Mouse (Mus musculus) left cerebral cortex, adult 11 months (tissue): ENCODE results near the gene Ggt5.

Experiments
- DNase-seq: peaks from one replicate; pipeline ENCODE4 v3.0.0; 2022; ENCODE audit warnings: low spot score

Ggt5 gene

DNA sequence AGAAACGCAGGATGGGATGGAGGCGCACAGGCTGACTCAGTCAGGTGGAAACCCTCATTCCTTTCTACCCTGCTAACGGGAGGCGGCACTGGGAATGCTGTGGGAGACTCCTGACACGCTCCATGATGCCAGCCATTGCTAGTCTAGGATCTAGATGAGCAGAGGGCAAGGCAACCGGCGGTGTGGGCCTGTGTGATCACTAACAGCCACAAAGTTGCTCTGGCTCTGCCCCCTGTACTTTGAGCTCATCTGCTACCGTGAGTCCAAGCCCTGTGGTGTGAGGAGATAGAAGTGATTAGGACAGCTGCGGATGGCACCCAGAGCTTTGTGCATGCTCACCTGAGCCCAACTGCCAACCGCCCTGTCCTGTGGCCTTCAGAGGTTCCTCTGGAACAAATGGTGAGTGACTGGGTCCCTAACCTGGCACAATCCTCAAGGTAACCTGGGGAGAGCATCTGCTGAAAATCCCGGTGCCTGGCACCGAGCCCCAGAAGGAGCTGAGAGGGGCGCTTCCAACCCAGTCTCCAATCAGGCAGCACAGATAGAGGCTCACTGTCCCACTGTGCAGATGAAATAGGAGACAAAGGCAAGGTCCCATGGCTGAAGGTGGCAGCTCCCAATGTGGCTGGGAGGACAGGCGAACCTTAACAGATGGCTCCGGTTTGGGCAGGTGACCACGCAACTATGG is 62.4 kb downstream of the Ggt5 start:
- DNase-seq = no peak

DNA sequence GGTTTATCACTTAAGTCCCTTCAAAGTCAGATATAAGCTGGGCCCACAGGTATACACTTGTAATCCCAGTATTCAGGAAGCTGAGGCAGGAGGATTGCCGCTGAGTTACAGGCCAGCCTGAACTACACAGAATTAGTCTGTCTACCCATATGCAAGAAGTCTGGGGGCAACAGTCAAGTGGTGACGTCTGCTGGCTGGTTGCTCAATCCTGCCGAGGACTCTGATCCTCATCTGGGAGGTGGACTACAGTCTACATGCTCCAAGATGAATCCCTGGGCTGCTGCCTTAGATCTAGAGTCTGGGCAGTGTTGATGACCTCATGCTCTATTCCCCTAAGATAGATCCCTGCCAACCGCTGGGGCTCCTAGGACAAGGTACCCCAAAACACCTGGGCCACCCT is 64.9 kb downstream of the Ggt5 start:
- no peak for DNase-seq

DNA sequence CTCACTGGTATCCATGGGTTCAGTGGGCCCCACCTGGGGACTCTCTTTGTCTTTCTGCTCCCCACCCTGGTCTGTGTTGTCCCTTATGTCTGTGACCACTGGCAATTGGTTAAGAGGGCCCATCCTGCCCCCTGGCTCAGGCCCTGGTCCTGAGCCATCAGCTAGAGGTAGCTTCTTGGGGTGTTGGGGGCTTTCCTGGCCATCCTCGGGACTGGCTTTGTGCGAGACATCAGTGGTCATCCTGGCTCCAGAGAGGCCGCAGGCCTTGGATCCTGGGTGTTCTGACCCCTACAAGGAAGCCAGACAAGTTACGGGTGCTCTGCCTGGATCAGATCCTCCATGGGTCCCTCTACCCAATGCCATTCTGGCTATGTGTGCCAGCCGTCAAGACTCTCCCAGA is 68.0 kb downstream of the Ggt5 start:
- no peak for DNase-seq

DNA sequence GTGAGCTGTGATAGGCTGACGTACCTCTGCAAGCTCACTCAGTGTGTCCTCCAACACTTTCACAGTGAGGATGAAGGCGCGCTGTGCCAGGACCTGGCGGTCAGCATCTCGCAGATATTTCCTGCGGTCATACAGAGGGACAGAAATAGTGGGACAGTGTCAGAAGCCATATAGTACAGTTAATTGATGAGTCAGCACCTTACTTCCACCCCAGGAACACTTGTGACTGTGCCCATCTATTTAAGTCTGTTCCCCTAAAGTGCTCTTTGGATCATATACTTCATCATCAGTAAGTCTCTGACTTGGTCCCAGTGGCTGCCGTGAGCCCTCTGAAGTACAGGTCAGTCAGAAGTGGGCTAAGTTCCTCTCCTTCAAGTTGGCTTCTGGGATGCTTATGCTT is 68.6 kb downstream of the Ggt5 start:
- DNase-seq = no peak

DNA sequence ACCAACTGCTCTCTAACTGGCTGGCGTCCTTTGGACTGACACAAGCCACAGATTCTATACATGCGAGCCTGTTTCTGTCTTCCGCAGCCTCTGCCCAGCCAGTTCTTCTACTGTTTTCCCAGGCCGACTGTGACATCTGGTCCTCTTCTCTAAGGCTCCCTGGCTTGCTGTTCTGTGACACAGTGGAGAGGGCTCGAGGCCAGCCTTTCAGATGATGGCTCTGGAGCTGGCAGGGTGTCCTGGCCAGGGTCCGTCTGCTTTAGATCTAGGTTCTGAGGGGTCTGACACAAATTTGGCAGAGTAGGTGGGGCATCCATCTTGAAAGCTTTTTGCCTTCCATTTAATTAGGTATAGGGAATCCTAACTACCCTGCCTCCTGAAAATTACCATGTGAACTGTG is 72.2 kb downstream of the Ggt5 start:
- no peak for DNase-seq

DNA sequence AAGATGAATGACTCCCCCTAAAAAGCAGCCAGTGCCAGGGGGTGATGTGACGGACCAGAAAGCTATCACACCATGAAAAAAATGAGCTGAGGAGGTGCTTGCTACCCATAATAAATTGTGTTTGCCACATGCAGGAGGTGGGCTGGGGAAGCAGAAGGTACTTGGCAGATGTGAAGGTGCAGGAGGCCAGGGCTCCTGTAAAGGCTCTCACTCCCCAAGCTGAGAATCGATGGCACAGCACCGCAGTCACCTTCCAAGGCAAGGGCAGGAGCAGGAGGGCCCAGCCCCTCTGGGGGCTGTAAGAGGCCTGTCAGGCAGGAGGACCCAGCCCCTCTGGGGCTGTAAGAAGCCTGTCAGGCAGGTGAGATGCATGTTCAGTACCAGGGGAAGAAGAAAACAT is 72.7 kb downstream of the Ggt5 start:
- DNase-seq = no peak

DNA sequence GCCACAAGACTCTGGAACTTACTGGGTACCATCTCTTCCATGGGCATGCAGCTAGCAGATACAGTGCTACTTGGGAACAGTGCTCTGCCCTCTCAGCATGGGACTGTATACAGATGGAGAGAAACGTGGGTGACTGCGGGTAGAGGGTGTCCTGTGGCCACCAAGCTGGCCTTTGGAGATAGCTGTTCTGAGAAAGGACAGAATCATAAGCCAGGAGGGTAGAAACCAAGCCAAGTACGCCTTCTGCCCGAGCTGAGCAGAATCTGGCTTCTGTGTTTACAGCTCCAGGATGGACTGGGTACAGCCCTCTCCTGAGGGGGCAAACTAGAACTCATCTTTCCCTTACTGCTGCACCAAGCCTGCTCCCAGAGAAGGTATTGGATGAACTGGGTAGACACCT is 73.4 kb downstream of the Ggt5 start:
- DNase-seq = no peak

DNA sequence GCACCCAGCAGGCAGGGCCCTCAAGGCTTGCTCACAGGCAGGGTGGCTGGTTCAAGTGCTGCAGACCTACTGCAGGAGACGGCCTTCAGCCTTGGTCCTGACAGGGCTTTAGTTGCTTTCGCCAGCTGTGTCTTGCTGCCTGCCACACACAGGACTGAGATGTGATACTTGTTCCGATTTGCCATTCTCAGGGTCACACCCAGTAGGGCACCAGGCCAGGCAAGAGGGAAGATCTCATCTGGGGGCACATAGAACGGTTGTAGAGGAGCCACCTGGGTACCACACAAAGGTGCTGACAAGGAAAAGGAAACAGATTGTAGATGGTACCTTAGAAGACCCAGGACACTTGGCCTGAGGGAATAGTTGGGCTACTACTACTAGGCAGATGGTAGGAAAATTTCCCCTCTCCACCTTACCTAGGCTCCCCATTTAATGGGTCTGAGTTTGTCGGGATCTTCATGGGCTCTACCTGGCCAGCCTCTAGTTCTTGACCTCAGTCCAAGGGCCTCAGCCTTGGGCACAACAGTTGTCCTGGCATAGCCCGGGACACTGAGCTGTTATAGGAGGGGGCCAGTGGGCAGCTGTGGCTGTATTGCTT is 75.6 kb downstream of the Ggt5 start:
- no peak for DNase-seq

DNA sequence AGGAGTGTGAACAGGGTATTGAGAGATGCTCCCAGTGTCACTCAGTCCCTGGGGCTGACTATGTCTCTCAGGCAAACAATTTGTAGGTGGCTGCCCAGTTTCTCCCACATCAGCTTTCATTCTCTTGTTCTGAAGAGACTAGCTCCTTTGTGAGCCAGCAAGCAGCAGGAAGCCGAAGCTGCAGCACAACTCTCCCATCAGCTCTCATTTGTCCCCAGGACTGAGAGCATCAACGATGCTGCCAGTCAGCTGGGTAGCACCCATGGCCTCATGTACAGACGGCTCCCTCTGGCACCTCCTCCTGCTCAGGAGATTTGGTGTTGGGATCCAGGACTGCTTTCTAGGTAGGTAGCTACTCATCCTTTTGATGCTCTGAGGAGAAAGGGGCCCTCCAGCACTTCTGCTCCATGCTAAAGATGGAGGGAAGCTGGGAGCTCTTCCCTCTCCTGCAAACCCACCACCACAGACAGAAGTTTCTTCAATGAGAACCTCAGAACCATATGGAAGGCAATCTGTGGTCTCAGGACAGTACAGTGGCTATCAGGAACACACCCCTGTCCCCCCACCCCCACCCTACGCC is 77.4 kb downstream of the Ggt5 start:
- no peak for DNase-seq
